Mouse (Mus musculus): Measurements from ENCODE around the gene Sipa1l2. TPM values are rescaled to one million over a fixed set of nuclear protein-coding genes. Genes with fewer than 3 reads are reported as not detected.
A peak's percentile ranks its signal among the peaks of the same experiment; 100 is the strongest.

Sipa1l2 gene
- polyA plus RNA-seq (2014; fragmentation: Nextera tagmentation; extraction: Ambion mirVana) = 14.0 and 20.1 TPM in 2 replicates

DNA sequence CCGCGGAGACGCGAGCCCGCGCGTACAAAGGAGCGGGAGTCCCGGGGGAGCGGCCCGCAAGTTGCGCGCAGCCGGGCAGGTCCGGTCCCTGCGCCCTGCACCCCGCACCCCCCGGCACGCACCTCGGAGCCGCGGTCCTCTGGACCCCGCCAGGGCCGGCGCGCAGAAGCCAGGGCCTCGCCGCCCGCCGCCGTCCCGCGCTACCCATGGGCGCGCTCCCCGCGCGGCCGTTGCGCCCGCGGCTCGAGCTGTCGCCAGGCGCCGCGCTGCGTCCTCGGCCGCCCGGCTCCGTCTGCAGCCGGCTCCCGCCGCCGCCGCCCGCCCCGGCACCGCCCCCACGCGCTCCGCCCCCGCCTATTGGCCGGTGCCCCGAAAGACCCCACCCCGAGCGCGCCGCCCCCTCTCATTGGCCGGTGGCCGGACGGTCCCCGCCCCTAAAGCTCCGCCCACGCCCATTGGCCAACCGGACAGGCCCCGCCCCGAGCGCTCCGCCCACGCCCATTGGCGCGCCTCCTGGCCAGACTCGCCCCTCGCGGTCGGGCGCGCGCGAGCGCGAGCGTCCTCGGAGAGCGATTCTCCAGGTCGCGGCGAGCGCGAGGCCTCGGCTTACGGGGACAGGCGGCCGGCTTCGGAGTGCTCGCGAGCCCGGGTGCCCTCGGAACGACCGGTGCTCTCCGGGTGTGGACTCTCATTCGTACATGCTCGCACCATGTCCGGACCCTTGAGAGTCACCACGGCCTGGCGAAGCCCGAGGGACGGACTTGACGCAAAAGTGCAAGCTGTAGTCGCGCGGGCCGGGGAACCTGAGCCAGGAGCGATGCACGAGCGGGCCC, at the start of gene Sipa1l2:
Gene Sipa1l2, minus strand, starts transcription at position 276 of the 833 bp plus-strand sequence.
- H3K36me3 ChIP-seq (ENCODE audit: control insufficient read depth, insufficient read depth, low read length) = no peaks in the 10 kb centered on the region
- H3K27me3 ChIP-seq (ENCODE audit: control insufficient read depth, insufficient read depth, low read length) = no peaks in the 10 kb centered on the region
- H3K9me3 ChIP-seq (ENCODE audit: control insufficient read depth, low read length) = no peaks in the 10 kb centered on the region
- ATAC-seq (ENCODE audit: low read depth) = peak; percentile 91
- H3K4me1 ChIP-seq (ENCODE audit: control insufficient read depth, insufficient read depth, low read length) = peaks cover 15% of the 10 kb centered on the region
- H3K4me3 ChIP-seq (ENCODE audit: low read depth, low read length) = peak within 1 kb of the TSS; percentile 70
- peak within 1 kb of the TSS; percentile 78 for H3K9ac ChIP-seq (replicated peaks; ENCODE audit: low read depth, low read length)
- peak within 1 kb of the TSS; percentile 53; the same call in 1 of the 2 replicates for H3K27ac ChIP-seq (ENCODE audit: low read depth, low read length)
- H3K4me2 ChIP-seq (ENCODE audit: low read depth, low read length) = peak within 1 kb of the TSS; percentile 61
- under 1% methylated on average over 88 of the region's 129 CpGs for WGBS

DNA sequence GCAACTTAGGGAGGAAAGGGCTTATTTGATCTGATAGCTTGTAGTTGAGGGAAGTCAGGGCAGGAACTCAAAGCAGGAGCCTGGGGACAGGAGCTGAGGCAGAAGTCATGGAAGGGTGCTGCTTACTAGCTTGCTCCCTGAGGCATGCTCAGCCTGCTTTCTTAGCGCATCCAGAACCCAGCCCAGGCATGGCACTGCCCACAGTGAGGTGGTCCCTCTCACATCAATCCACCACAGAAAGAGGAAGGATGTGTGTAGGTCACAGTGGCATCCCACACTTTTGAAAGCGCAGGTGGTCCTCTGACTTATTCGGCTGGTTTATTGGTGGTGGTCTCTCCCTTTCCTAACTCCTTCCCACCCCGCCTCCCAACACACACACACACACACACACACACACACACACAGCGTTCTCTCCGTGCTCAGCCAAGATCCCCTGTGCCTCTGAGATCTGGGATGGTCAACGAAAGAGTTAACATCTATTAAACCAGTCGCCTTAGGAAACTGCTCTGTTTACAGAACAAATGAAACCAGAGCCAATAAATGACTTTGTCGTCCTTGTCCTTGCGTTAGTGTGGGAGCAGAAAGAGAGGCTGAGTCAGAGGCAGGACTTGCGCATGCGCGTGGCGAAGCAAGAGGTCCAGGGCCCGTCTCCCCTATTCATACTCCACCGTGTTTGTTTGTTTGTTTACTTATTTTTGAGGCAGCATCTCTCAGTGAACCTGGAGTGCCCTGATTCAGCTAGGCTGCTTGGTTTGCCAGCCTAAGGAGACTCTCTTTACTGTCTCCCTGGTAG, 49.1 kb upstream of the Sipa1l2 start:
- Histone ChIP-seq H3K4me2 (ENCODE audit: low read depth, low read length) (no peak overlapping the region), H3K27me3 (ENCODE audit: control insufficient read depth, insufficient read depth, low read length) (no peaks in the 10 kb centered on the region), H3K27ac (ENCODE audit: low read depth, low read length) (no peak overlapping the region), H3K36me3 (ENCODE audit: control insufficient read depth, insufficient read depth, low read length) (no peaks in the 10 kb centered on the region), H3K4me3 (ENCODE audit: low read depth, low read length) (no peak overlapping the region), H3K4me1 (ENCODE audit: control insufficient read depth, insufficient read depth, low read length) (no peaks in the 10 kb centered on the region), H3K9me3 (ENCODE audit: control insufficient read depth, low read length) (no peaks in the 10 kb centered on the region), H3K9ac (replicated peaks; ENCODE audit: low read depth, low read length) (no peak overlapping the region)
- WGBS = 72% methylated on average over 16 of the region's 16 CpGs
- ATAC-seq (ENCODE audit: low read depth) = no peak

DNA sequence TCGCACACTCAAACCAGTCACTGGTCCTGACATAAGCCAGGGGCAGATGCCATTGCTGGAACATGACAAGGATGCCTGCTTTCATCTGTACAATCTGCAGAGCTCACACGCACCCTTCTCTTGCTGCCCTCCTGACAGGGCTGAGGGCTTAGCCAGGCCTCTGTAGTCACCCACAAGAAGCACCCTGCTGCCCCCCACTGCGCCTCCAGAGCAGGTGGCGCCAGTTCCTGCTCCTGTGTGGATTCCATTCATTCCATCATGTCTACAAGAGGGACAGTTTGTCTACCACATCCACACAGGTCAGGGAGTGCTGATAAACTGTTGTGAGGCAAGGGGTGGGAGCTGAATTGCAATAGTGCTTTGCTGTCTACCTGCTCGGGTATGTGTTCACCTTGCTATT, 47.3 kb upstream of the Sipa1l2 start:
- Histone ChIP-seq H3K27me3 (ENCODE audit: control insufficient read depth, insufficient read depth, low read length) (no peaks in the 10 kb centered on the region), H3K9me3 (ENCODE audit: control insufficient read depth, low read length) (no peaks in the 10 kb centered on the region), H3K36me3 (ENCODE audit: control insufficient read depth, insufficient read depth, low read length) (no peaks in the 10 kb centered on the region), H3K27ac (ENCODE audit: low read depth, low read length) (no peak overlapping the region), H3K9ac (replicated peaks; ENCODE audit: low read depth, low read length) (no peak overlapping the region), H3K4me1 (ENCODE audit: control insufficient read depth, insufficient read depth, low read length) (no peaks in the 10 kb centered on the region), H3K4me2 (ENCODE audit: low read depth, low read length) (no peak overlapping the region), H3K4me3 (ENCODE audit: low read depth, low read length) (no peak overlapping the region)
- WGBS = 93% methylated on average over 5 of the region's 5 CpGs
- ATAC-seq (ENCODE audit: low read depth) = no peak

DNA sequence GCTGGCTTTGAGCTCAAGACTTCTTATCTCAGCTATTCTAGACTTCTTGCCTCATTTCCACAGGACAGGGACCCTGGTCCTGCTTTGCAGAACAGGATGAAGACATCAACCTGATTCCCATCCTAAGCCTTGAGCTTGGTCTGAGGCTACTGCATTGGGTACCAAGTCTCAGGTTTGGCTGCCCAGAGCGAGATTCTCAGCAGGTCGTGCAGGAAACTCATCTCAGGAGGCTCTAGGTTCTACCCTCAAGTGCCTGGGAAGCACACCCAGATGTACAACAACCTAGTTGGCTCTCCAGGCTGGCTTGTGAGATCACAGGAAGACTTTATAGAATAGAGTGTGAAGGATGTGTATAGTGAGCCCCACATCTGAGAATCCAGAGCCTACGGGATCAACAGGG, 46.4 kb upstream of the Sipa1l2 start:
- 89% methylated on average over 3 of the region's 3 CpGs for WGBS
- Histone ChIP-seq H3K27ac (ENCODE audit: low read depth, low read length) (no peak overlapping the region), H3K4me1 (ENCODE audit: control insufficient read depth, insufficient read depth, low read length) (no peaks in the 10 kb centered on the region), H3K4me3 (ENCODE audit: low read depth, low read length) (no peak overlapping the region), H3K9ac (replicated peaks; ENCODE audit: low read depth, low read length) (no peak overlapping the region), H3K4me2 (ENCODE audit: low read depth, low read length) (no peak overlapping the region), H3K9me3 (ENCODE audit: control insufficient read depth, low read length) (no peaks in the 10 kb centered on the region), H3K27me3 (ENCODE audit: control insufficient read depth, insufficient read depth, low read length) (no peaks in the 10 kb centered on the region), H3K36me3 (ENCODE audit: control insufficient read depth, insufficient read depth, low read length) (no peaks in the 10 kb centered on the region)
- no peak for ATAC-seq (ENCODE audit: low read depth)

DNA sequence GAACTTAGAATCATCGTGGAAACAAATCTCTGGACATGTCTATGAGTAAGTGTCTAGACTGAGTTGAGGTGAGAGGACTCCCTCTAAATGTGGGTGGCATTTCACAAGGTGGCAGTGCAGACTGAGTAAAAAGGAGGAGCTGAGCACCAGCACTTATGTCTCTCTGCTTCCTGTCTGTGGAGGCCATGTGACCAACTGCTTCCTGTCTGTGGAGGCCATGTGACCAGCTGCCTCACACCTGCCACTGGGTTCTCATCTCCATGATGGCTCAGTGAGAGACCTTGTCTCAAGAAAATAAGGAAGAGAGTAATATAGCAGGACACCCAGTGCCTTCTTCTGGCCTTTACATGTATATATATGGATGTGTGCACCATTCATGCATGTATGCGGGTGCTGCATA, 43.9 kb upstream of the Sipa1l2 start:
- no peak overlapping the region for H3K9ac ChIP-seq (replicated peaks; ENCODE audit: low read depth, low read length)
- no peak for ATAC-seq (ENCODE audit: low read depth)
- no peak overlapping the region for H3K4me3 ChIP-seq (ENCODE audit: low read depth, low read length)
- no peak overlapping the region for H3K27ac ChIP-seq (ENCODE audit: low read depth, low read length)
- H3K36me3 ChIP-seq (ENCODE audit: control insufficient read depth, insufficient read depth, low read length) = no peaks in the 10 kb centered on the region
- H3K9me3 ChIP-seq (ENCODE audit: control insufficient read depth, low read length) = no peaks in the 10 kb centered on the region
- H3K4me2 ChIP-seq (ENCODE audit: low read depth, low read length) = no peak overlapping the region
- 99% methylated on average over 2 of the region's 2 CpGs for WGBS
- H3K4me1 ChIP-seq (ENCODE audit: control insufficient read depth, insufficient read depth, low read length) = no peaks in the 10 kb centered on the region
- H3K27me3 ChIP-seq (ENCODE audit: control insufficient read depth, insufficient read depth, low read length) = no peaks in the 10 kb centered on the region

DNA sequence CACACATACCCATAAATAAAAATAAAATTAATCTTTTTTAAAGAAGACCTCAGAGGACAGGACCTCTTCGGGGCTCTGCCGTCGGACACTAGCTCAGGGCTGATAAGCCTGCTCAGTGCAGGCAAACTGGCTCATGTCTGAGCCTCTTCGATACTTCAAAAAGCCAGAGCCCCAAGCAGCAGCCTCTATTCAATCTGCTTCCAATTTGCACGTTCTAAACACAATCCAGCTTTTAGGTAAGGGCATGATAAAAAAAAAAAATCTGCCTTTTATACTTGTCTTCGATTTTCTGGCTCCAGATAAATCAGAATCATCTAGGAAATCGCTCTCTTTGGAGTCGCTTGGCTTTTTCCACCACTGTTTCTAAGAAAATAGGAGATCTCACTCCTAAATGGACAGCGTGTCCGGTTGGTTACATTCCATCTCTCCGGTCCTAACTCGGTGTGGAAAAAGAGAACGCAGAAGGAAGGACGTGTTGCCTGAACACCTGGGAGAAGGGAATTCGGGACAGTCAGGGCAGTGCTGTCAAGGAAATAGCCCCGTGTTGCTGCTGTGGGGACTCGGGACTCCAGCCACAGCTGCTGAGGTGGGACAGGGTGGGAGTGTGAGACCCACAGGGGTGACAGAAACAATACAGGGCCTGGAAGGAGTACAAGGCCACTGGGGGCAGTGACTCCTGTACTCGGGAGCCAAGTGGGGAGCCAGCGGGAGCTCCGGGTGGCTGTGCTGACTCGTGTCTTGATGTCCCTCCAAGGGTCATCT, 42.4 kb upstream of the Sipa1l2 start:
- H3K4me3 ChIP-seq (ENCODE audit: low read depth, low read length) = no peak overlapping the region
- no peaks in the 10 kb centered on the region for H3K4me1 ChIP-seq (ENCODE audit: control insufficient read depth, insufficient read depth, low read length)
- H3K36me3 ChIP-seq (ENCODE audit: control insufficient read depth, insufficient read depth, low read length) = no peaks in the 10 kb centered on the region
- no peak overlapping the region for H3K27ac ChIP-seq (ENCODE audit: low read depth, low read length)
- no peak overlapping the region for H3K9ac ChIP-seq (replicated peaks; ENCODE audit: low read depth, low read length)
- 89% methylated on average over 21 of the region's 21 CpGs for WGBS
- ATAC-seq (ENCODE audit: low read depth) = no peak
- no peaks in the 10 kb centered on the region for H3K9me3 ChIP-seq (ENCODE audit: control insufficient read depth, low read length)
- no peaks in the 10 kb centered on the region for H3K27me3 ChIP-seq (ENCODE audit: control insufficient read depth, insufficient read depth, low read length)
- no peak overlapping the region for H3K4me2 ChIP-seq (ENCODE audit: low read depth, low read length)

DNA sequence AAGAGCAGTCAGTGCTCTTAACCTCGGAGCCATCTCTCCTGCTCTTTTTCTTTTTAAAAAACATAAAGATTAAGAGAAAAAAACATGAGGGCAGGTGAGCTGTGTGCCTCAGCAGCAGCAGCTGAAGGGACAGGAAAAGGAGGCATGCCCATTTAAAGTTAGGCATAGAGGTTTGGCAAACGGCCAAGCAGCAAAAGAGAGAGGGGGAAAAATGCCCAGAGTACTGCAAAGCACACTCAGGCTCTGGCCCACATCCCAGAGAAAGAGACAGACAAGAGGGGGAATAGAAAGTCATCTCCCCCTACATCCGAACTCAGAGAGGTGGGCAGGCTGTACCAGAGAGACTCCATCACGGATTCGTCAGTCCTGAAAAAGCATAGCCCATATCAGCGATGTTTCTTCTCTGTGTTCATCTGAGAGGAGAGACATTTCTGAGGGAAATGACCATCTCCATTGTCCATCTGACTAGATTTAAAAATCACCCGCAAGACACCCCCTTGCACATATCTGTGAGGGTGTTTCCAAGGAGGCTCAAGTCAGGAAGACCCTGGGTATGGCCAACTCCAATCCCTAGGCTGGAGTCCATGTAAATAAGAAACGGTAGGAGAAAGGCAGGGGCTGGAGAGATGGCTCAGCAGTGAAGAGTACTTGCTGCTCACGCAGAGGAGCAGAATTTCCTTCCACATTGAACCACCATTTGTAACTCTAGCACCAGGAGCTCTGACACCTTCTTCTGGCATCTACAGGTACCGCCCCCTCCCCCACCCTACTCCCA, 41.6 kb upstream of the Sipa1l2 start:
- no peak overlapping the region for H3K27ac ChIP-seq (ENCODE audit: low read depth, low read length)
- no peaks in the 10 kb centered on the region for H3K9me3 ChIP-seq (ENCODE audit: control insufficient read depth, low read length)
- ATAC-seq (ENCODE audit: low read depth) = no peak
- no peaks in the 10 kb centered on the region for H3K27me3 ChIP-seq (ENCODE audit: control insufficient read depth, insufficient read depth, low read length)
- no peaks in the 10 kb centered on the region for H3K36me3 ChIP-seq (ENCODE audit: control insufficient read depth, insufficient read depth, low read length)
- no peak overlapping the region for H3K9ac ChIP-seq (replicated peaks; ENCODE audit: low read depth, low read length)
- no peaks in the 10 kb centered on the region for H3K4me1 ChIP-seq (ENCODE audit: control insufficient read depth, insufficient read depth, low read length)
- H3K4me2 ChIP-seq (ENCODE audit: low read depth, low read length) = no peak overlapping the region
- 86% methylated on average over 10 of the region's 10 CpGs for WGBS
- H3K4me3 ChIP-seq (ENCODE audit: low read depth, low read length) = no peak overlapping the region

DNA sequence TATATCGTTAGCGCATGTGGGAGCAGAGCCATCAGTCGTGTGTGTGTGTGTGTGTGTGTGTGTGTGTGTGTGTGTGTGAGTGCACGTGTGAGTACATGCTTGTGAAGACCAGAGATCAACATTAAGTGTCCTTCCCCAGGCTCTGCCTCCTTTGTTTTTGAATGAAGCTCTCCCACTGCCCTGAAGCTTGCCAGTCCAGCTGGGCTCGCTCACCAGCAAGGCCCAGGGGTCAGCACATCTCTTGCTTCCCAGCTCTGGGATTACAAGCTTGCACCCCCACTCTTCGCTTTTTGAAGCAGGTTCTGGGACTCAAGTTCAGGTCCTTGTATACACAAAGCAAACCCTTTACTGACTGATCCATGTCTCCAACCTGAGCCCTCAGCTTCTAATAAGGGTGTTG, 40.1 kb upstream of the Sipa1l2 start:
- H3K4me2 ChIP-seq (ENCODE audit: low read depth, low read length) = no peak overlapping the region
- H3K9me3 ChIP-seq (ENCODE audit: control insufficient read depth, low read length) = no peaks in the 10 kb centered on the region
- H3K27ac ChIP-seq (ENCODE audit: low read depth, low read length) = no peak overlapping the region
- 89% methylated on average over 6 of the region's 6 CpGs for WGBS
- no peak for ATAC-seq (ENCODE audit: low read depth)
- H3K9ac ChIP-seq (replicated peaks; ENCODE audit: low read depth, low read length) = no peak overlapping the region
- no peaks in the 10 kb centered on the region for H3K4me1 ChIP-seq (ENCODE audit: control insufficient read depth, insufficient read depth, low read length)
- no peak overlapping the region for H3K4me3 ChIP-seq (ENCODE audit: low read depth, low read length)
- no peaks in the 10 kb centered on the region for H3K36me3 ChIP-seq (ENCODE audit: control insufficient read depth, insufficient read depth, low read length)
- no peaks in the 10 kb centered on the region for H3K27me3 ChIP-seq (ENCODE audit: control insufficient read depth, insufficient read depth, low read length)

Measured in neural tube, embryonic 14.5 days (tissue).